Mouse (Mus musculus) heart, postnatal 14 days (tissue): ENCODE data around the gene Kirrel3. TPM values are rescaled to one million over a fixed set of nuclear protein-coding genes. Genes with fewer than 3 reads are reported as not detected.

Experiments used
- DNase-seq, 2 experiments: peaks; one replicate each; pipeline ENCODE4 v3.0.0; 2021 to 2022
- intact Hi-C: fragments of 180-260 bp; cut with DNase I; formaldehyde crosslinking; loops from one replicate; pipeline ENCODE4 v1.15.1; 2025
- total RNA-seq, 2 experiments: library from RNA; stranded (reverse); gene quantifications; 2 replicates each; pipeline ENCODE4 v1.2.3; 2021

Gene Kirrel3
- total RNA-seq, 2 experiments from 2014 or later, result 0.95 to 1.0 TPM

- DNase-seq, result no peak
- intact Hi-C loops, result no loop called here
These were observed 574.2 kb downstream of the Kirrel3 start for GRCm38 (mm10) chr9:35059881-35060280.

- DNase-seq, result no peak
These were observed 575.8 kb downstream of the Kirrel3 start for GRCm38 (mm10) chr9:35061446-35061845.

More at GRCm38 (mm10) chr9:35061446-35061845, 575.8 kb downstream of the Kirrel3 start:
- intact Hi-C loops, result no loop called here
